Mouse (Mus musculus) midbrain, embryonic 10.5 days (tissue): ENCODE data around the gene Cacna2d3. TPM values are rescaled to one million over a fixed set of nuclear protein-coding genes. Genes with fewer than 3 reads are reported as not detected.
A peak's percentile ranks its signal among the peaks of the same experiment; 100 is the strongest.

Experiments
- DNase-seq: peaks from one replicate; pipeline ENCODE4 v3.0.0-alpha.2; 2017; ENCODE audit warnings: low spot score
- H3K27ac ChIP-seq: fragments of 300-500 bp; sonication (generic); replicated peaks from 2 replicates; pipeline ENCODE4 v1.5.1; 2016; ENCODE audit warnings: mild to moderate bottlenecking
- H3K27me3 ChIP-seq: fragments of 300-500 bp; sonication (generic); 2 replicates; pipeline ENCODE4 v1.6.1; 2016; ENCODE audit warnings: low read depth, mild to moderate bottlenecking; ENCODE audit not compliant: poor library complexity, severe bottlenecking
- H3K36me3 ChIP-seq: fragments of 300-500 bp; sonication (generic); 2 replicates; pipeline ENCODE4 v1.6.1; 2016; ENCODE audit warnings: mild to moderate bottlenecking, moderate library complexity
- H3K4me1 ChIP-seq: fragments of 300-500 bp; sonication (generic); 2 replicates; pipeline ENCODE4 v1.6.1; 2016
- H3K4me3 ChIP-seq: fragments of 300-500 bp; sonication (generic); 2 replicates; pipeline ENCODE4 v1.5.1; 2016; ENCODE audit warnings: mild to moderate bottlenecking, moderate library complexity
- H3K9me3 ChIP-seq: fragments of 300-500 bp; sonication (generic); replicated peaks from 2 replicates; pipeline ENCODE4 v1.6.1; 2016; ENCODE audit warnings: mild to moderate bottlenecking
- WGBS: fragments of 180-500 bp; shearing (Covaris S2); methylation state at CpG from one replicate; pipeline ENCODE4 v1.1.7; 2016; 5-methylcytosine and 5-hydroxymethylcytosine counted together
- polyA plus RNA-seq: library from polyadenylated mRNA; unstranded; fragments of >200 nt; fragmentation: Nextera tagmentation; extraction: Ambion mirVana; gene quantifications from 2 replicates; pipeline ENCODE4 v1.2.1, GENCODE M21; 2016

Gene Cacna2d3
- polyA plus RNA-seq, 1 experiment from 2014 or later: 5.6 TPM

DNA sequence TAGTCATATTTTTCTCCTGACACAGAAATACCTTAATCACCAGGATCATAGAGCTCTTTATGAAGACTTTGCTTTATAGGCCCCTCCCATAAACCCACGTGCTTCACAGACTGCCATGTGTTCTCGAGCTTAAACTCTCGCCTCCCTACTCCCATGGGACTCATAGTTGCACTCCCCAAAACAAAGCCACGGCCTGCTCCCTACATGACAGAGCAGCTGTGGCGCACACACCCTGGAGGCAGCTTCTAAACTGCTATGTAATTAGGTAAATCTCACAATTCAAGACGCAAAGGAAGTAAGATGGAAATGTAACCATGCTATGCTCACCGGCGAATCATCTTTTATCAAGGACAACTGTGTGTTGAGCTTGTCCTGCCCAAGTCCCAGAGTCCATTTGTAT, 319.2 kb downstream of the Cacna2d3 start:
- Histone ChIP-seq H3K27me3 (no peaks in the 10 kb centered on the region), H3K4me3 (no peak overlapping the region), H3K9me3 (no peaks in the 10 kb centered on the region), H3K4me1 (0 out of 2 replicates have a peak, but pooled peaks cover 8% of the 10 kb centered on the region), H3K27ac (no peak overlapping the region), H3K36me3 (no peaks in the 10 kb centered on the region)
- DNase-seq: no peak
- WGBS: 72% methylated on average over 8 of the region's 8 CpGs

DNA sequence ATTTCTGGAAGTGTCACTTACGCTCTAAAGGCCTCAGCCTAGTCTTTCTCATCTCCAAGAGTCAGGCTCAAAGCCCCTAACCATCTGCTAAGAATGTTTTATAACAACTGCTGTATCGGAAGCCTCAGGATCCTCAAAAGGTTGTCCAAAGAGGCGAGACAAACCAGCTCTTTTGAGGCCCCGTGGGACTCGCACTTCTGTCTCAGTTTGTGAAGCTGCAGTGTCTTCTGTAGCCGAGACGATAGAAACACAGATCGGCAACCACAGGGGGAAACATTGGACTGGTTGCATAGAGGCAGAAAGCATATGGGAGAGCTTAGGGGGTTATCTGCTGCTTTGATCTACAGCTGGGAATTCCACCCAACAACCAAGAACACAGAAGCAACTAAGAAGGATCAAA, 327.9 kb downstream of the Cacna2d3 start:
- 82% methylated on average over 8 of the region's 8 CpGs for WGBS
- Histone ChIP-seq H3K4me3 (no peak overlapping the region), H3K4me1 (no peaks in the 10 kb centered on the region), H3K36me3 (no peaks in the 10 kb centered on the region), H3K9me3 (no peaks in the 10 kb centered on the region), H3K27me3 (no peaks in the 10 kb centered on the region), H3K27ac (no peak overlapping the region)
- DNase-seq: no peak

DNA sequence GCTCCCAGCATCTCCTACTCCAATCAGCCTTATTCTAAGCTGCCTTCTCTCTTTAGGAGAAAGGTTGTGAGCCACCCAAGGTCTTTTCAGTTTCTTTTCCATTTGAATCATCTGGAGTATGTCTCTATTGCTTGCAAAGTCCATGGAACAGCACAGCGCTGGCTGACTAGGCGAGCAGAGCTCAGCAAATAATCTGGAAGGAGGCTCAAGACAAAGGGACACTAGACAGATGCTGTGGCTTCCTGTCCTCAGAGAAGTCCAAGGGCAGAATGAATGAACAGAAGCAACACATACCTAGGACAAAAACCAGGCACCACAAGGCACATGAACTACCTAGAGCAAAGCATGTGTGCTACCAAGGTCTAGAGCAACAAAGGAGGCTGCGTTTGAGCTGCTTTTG, 328.8 kb downstream of the Cacna2d3 start:
- DNase-seq: no peak
- Histone ChIP-seq H3K27me3 (no peaks in the 10 kb centered on the region), H3K4me1 (no peaks in the 10 kb centered on the region), H3K4me3 (no peak overlapping the region), H3K36me3 (no peaks in the 10 kb centered on the region), H3K27ac (no peak overlapping the region), H3K9me3 (no peaks in the 10 kb centered on the region)
- 89% methylated on average over 3 of the region's 3 CpGs for WGBS

DNA sequence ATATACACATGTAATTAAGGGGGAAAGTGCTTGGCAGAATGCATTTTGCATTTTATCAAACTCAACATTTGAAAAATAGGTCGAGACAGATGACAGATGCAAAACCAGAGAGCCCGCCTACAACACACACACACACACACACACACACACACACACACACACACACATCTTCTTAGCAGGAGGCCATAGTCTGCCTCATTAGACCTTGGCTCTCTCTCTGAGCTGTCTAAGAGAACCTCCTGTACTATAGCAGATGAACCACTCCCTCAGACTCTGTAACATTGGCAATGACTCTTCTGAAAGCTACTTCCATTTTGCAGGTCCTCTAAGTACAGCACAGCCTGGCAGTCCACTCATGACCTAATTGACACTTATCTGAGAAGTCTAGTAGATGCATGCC, 330.2 kb downstream of the Cacna2d3 start:
- no peak overlapping the region for H3K4me3 ChIP-seq
- DNase-seq: no peak
- H3K36me3 ChIP-seq: no peaks in the 10 kb centered on the region
- no peaks in the 10 kb centered on the region for H3K4me1 ChIP-seq
- WGBS: 90% methylated on average over 2 of the region's 2 CpGs
- H3K27me3 ChIP-seq: no peaks in the 10 kb centered on the region
- no peaks in the 10 kb centered on the region for H3K9me3 ChIP-seq
- H3K27ac ChIP-seq: no peak overlapping the region

DNA sequence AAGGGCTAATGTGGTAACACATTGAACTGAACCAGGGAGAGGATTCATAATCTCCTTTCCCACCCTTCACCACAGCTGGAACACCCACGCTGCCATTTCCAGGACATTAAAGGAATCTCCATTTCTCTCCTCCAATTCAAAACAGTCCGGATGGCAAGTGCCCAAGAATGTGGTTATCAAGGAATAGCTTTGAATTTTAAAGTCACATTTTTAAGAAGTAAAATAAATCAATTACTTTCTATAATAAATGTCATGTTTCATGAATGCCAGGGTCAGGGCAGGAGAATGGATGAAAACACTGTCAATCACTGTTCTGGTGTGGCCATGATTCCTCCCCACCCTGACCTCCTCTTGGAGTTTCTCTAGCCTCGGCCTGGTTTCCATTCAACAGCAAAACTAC, 333.9 kb downstream of the Cacna2d3 start:
- Histone ChIP-seq H3K9me3 (no peaks in the 10 kb centered on the region), H3K4me1 (no peaks in the 10 kb centered on the region), H3K27ac (0 out of 2 replicates have a peak overlapping the region, but pooled peaks have one; percentile 9), H3K36me3 (no peaks in the 10 kb centered on the region), H3K27me3 (no peaks in the 10 kb centered on the region), H3K4me3 (no peak overlapping the region)
- 89% methylated on average over 3 of the region's 3 CpGs for WGBS
- DNase-seq: no peak

DNA sequence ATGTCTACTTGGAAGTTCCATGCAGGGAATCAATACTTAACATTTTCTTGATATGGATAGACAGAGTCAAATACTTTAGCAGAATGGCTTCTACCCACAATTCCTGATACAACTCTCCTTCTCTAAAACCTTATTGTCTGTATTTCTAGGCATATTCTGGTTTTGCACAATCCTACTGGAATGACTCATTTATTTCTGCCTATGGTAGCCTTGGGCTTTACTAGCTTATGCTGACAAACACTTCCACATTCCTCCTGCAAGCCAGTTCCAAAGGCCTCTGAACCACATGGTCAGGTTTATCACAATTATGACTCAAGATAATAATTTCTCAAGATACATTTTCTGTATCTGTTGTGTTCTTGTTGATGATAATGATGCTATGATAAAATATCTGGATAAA, 336.2 kb downstream of the Cacna2d3 start:
- Histone ChIP-seq H3K4me1 (no peaks in the 10 kb centered on the region), H3K9me3 (no peaks in the 10 kb centered on the region), H3K4me3 (no peak overlapping the region), H3K36me3 (no peaks in the 10 kb centered on the region), H3K27me3 (no peaks in the 10 kb centered on the region), H3K27ac (no peak overlapping the region)
- DNase-seq: no peak

DNA sequence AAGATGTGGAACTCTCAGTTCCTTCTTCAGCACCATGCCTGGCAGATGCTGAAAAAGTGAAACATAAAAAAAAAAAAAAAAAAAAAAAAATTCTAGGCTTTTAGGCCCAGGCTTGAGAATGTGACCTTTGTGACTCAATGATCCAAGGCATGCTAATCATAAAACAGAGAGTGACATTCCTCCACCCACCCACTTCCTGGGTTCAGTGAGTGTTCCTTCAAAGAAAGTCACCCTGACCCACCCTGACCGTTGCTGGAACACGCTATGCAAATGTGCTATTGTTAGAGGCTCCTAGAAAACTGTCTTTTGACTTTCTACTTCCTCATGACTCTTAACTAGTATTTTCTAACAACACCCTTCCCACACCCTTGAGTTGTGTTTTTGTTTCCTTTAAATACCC, 338.9 kb downstream of the Cacna2d3 start:
- Histone ChIP-seq H3K36me3 (no peaks in the 10 kb centered on the region), H3K4me1 (no peaks in the 10 kb centered on the region), H3K9me3 (no peaks in the 10 kb centered on the region), H3K27ac (no peak overlapping the region), H3K27me3 (no peaks in the 10 kb centered on the region), H3K4me3 (no peak overlapping the region)
- DNase-seq: no peak
- 92% methylated on average over 2 of the region's 2 CpGs for WGBS

DNA sequence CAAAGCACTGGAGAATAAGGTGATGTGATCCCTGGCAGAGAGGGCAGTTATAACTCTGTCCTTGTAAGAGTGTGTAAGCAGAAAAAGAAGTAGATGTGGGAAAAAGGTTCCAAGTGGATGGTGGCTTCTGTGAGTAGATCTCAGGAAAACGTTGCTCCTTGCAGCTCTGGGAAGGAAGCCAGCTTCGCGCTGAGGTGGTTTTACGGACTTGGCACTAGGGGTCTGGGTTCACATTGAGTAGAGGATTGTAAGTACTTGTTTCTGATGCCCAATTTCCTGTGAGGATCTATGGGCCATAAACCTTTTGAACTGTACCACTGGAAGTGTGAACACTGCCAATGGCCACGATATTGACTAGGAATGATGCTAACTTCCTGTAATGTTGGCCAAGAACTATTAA, 354.8 kb downstream of the Cacna2d3 start:
- no peaks in the 10 kb centered on the region for H3K9me3 ChIP-seq
- no peaks in the 10 kb centered on the region for H3K27me3 ChIP-seq
- no peaks in the 10 kb centered on the region for H3K4me1 ChIP-seq
- DNase-seq: no peak
- no peaks in the 10 kb centered on the region for H3K36me3 ChIP-seq
- no peak overlapping the region for H3K27ac ChIP-seq
- H3K4me3 ChIP-seq: no peak overlapping the region
- 96% methylated on average over 5 of the region's 5 CpGs for WGBS

DNA sequence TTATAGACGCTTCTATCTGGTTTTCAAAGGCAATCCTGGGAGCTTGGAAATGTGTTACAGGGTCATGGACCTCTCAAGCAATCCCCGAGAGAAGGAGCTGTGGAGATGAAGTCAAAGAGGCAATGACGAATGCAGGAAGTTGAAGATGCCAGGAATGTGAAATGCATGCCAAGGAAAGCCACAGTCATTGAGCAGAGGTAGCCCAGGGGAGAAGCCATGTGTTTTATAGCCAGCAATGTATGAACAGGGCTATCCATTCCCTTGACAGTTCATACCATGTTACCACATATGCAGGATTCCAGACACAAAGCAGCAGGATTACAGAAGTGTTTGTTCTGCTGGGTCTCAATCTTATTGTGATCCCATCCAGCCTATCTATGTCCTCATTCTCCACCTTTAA, 359.2 kb downstream of the Cacna2d3 start:
- H3K27ac ChIP-seq: no peak overlapping the region
- H3K9me3 ChIP-seq: no peaks in the 10 kb centered on the region
- no peaks in the 10 kb centered on the region for H3K4me1 ChIP-seq
- H3K27me3 ChIP-seq: no peaks in the 10 kb centered on the region
- no peak for DNase-seq
- 77% methylated on average over 3 of the region's 3 CpGs for WGBS
- H3K36me3 ChIP-seq: no peaks in the 10 kb centered on the region
- H3K4me3 ChIP-seq: no peak overlapping the region

DNA sequence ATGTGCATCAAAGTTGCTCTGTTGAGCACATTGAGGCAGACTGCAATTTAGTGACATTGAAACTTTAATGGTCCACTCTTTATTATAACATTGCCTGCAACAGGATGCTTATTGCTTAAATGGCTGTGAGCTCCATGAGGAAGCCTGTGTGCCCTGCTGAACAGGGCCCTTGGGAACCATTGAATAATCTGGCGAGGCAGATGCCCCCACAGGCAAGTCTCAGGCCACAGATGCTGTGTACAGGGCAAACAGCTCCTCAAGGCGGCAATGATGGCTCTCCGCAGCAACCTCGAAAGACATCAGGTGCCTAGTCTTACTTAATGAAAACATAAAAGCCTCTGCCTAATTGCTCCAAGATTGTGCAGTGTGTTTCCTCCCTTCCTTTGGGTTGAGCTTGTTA, 371.0 kb downstream of the Cacna2d3 start:
- no peaks in the 10 kb centered on the region for H3K36me3 ChIP-seq
- DNase-seq: no peak
- no peak overlapping the region for H3K27ac ChIP-seq
- no peaks in the 10 kb centered on the region for H3K4me1 ChIP-seq
- no peaks in the 10 kb centered on the region for H3K9me3 ChIP-seq
- no peak overlapping the region for H3K4me3 ChIP-seq
- WGBS: 75% methylated on average over 4 of the region's 4 CpGs
- no peaks in the 10 kb centered on the region for H3K27me3 ChIP-seq

DNA sequence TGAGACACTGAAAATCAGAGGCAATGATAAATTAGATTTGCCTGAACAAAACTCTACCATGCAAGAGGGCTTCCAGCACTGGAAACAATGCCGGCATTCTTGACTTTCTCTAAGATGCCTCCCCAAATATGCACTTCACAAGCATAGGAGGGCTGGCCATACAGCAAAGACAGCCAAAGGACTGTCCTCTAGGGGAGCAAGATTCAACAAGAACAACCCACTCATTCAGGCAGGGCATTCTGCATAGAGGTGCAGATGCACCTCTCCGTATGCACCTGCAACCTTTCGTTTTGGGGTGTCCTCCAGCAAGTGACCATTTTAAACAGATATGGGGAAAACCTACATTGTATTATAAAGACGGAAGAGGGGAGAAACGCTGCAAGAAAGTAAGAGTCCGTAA, 380.1 kb downstream of the Cacna2d3 start:
- H3K36me3 ChIP-seq: no peaks in the 10 kb centered on the region
- no peak overlapping the region for H3K27ac ChIP-seq
- no peaks in the 10 kb centered on the region for H3K27me3 ChIP-seq
- H3K4me1 ChIP-seq: peaks cover 11% of the 10 kb centered on the region
- 91% methylated on average over 6 of the region's 6 CpGs for WGBS
- H3K9me3 ChIP-seq: no peaks in the 10 kb centered on the region
- no peak for DNase-seq
- H3K4me3 ChIP-seq: no peak overlapping the region

DNA sequence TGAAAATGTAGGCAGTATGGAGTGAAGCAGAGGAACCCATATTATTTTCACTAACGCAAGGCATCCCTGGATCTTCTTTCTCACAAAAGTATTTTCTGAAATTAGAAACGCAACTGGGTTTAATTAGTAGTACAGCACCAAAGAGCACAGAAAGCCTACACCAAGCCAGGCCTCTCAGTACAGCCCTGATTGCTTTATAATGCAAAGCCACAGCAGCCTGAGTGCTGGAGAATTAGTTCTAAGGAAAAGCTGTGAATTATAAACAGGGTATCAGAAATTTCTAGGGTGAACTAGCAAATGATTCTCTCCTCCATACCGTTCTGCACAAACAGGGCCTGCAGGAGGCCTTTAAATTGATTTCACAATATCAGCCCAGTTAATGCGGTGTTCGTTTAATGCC, 380.9 kb downstream of the Cacna2d3 start:
- Histone ChIP-seq H3K27ac (no peak overlapping the region; the same call in 1 of the 2 replicates), H3K4me1 (peaks cover 11% of the 10 kb centered on the region), H3K4me3 (no peak overlapping the region), H3K36me3 (no peaks in the 10 kb centered on the region), H3K9me3 (no peaks in the 10 kb centered on the region), H3K27me3 (no peaks in the 10 kb centered on the region)
- DNase-seq: no peak
- WGBS: 65% methylated on average over 5 of the region's 5 CpGs

DNA sequence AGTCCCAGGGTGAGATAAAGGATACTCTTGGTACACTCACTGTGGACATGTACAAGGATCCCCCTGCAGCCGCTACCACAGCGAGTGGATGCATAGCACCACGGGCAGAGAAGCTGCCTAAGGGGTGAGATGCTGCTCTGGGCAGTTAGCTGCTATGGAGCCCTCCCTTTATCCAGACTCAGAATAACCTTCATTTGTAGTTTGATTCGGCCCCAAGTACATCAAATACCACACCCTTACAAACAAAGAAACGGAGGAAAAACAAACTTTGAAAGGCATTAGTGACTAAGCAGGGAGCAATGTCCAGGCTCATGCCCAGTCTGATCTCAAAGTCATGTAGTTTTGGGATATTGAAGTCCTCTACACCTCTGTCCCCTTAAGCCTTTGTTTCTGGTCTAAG, 386.8 kb downstream of the Cacna2d3 start:
- H3K36me3 ChIP-seq: no peaks in the 10 kb centered on the region
- no peaks in the 10 kb centered on the region for H3K27me3 ChIP-seq
- H3K4me3 ChIP-seq: no peak overlapping the region
- no peak for DNase-seq
- H3K4me1 ChIP-seq: no peaks in the 10 kb centered on the region; the same call in 1 of the 2 replicates
- no peaks in the 10 kb centered on the region for H3K9me3 ChIP-seq
- WGBS: 88% methylated on average over 5 of the region's 5 CpGs
- no peak overlapping the region for H3K27ac ChIP-seq

DNA sequence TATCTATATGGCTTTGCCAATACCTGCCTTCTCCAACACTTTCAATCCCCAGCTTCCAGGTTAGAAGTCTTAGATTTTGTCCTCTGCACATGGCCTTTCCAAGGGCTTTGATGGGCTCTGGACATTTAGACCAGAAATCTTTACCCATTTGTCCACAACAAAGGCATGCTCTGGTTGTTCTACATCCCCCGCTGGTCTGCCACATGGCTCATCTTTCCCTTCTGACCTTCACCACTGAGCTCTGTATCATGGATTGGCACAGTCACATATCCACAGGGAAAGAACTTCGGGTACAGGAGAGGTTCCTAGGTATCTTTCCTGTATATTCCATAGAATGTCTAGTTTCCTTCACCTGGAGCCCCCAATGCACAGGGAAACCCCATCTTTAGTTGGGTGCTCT, 387.4 kb downstream of the Cacna2d3 start:
- Histone ChIP-seq H3K27ac (no peak overlapping the region), H3K4me3 (no peak overlapping the region), H3K4me1 (no peaks in the 10 kb centered on the region), H3K9me3 (no peaks in the 10 kb centered on the region), H3K27me3 (no peaks in the 10 kb centered on the region), H3K36me3 (no peaks in the 10 kb centered on the region)
- 83% methylated on average over 2 of the region's 2 CpGs for WGBS
- DNase-seq: no peak
